Comparison of ENCODE assay signal across 9 mouse cellular contexts in genomic region chr14:25555291-25555781, GRCm38 (mm10).
DNase-seq lines count a peak whose midpoint lies in the region; ATAC-seq and TF ChIP-seq lines count a peak whose summit lies in the region.
"Had no signal": no experiment of that assay in that cellular context is flagged by ENCODE, and none has a peak within 500 bp of the region (broad histone marks: within the 10 kb centered on the region; RNA-seq: fewer than 3 reads in every experiment).

No protein-coding gene starts in this region.

- peak overlapping the region; percentile 48; the same call in 1 of the 2 replicates for H3K9ac ChIP-seq in forebrain, embryonic 14.5 days (ENCODE audit: low read length)
- 0 out of 2 replicates have a peak overlapping the region, but pooled peaks have one; percentile 31 for H3K9ac ChIP-seq in limb, embryonic 14.5 days (ENCODE audit: low read depth, low read length, severe bottlenecking)

- peaks cover 13% of the 10 kb centered on the region; the same call in 1 of the 2 replicates for H3K36me3 ChIP-seq in forebrain, embryonic 14.5 days (ENCODE audit: control insufficient read depth, insufficient read depth, low read length)
- H3K36me3 ChIP-seq in limb, embryonic 14.5 days (ENCODE audit: control insufficient read depth, insufficient read depth, low read length) = peaks cover 36% of the 10 kb centered on the region

- DNase-seq in gastrocnemius, postnatal 25 days = peak; percentile 51
- DNase-seq in gastrocnemius, postnatal 4 days (ENCODE audit: low spot score in 2 of 2) = no peak
- DNase-seq in cerebellum, adult 11 months = peak; percentile 74
- DNase-seq in forebrain, embryonic 14.5 days (ENCODE audit: low spot score) = peak; percentile 67
- peak; percentile 28 for DNase-seq in limb, embryonic 14.5 days (ENCODE audit: low spot score)
- DNase-seq in frontal cortex, postnatal 36 days (ENCODE audit: low spot score in 2 of 2) = no peak
- no peak for DNase-seq in liver

- peak; percentile 24; the same call in 1 of the 2 replicates for ATAC-seq in forebrain, embryonic 14.5 days
- peak; percentile 39; the same call in 1 of the 2 replicates for ATAC-seq in limb, embryonic 14.5 days (ENCODE audit: low FRiP score, low read depth)
- ATAC-seq in megakaryocyte-erythroid progenitor cell, adult 5-6 weeks (replicated peaks; ENCODE audit: low FRiP score, low TSS enrichment, poor library complexity, severe bottlenecking) = no peak

- no peak for TF ChIP-seq POLR2A in limb, embryonic 14.5 days (IDR thresholded peaks at IDR 0.05; ENCODE audit: borderline replicate concordance, extremely low read depth, insufficient read depth, insufficient read length)

- peaks cover 45% of the 10 kb centered on the region for H3K4me1 ChIP-seq in forebrain, embryonic 14.5 days (ENCODE audit: control insufficient read depth, insufficient read depth, low read length)
- peaks cover 43% of the 10 kb centered on the region for H3K4me1 ChIP-seq in limb, embryonic 14.5 days (ENCODE audit: control insufficient read depth, insufficient read depth, low read length)

- no peak overlapping the region for H3K4me3 ChIP-seq in forebrain, embryonic 14.5 days (ENCODE audit: low read depth, low read length)
- H3K4me3 ChIP-seq in limb, embryonic 14.5 days (replicated peaks; ENCODE audit: low read length) = no peak overlapping the region

- H3K4me2 ChIP-seq in forebrain, embryonic 14.5 days (ENCODE audit: low read length) = peak overlapping the region; percentile 10; the same call in 1 of the 2 replicates
- H3K4me2 ChIP-seq in limb, embryonic 14.5 days (replicated peaks; ENCODE audit: low read depth, low read length, severe bottlenecking) = no peak overlapping the region

- WGBS in forebrain, embryonic 14.5 days = 14% methylated on average over 10 of the region's 10 CpGs
- 4% methylated on average over 10 of the region's 10 CpGs for WGBS in limb, embryonic 14.5 days

- peak overlapping the region; percentile 52 for H3K27ac ChIP-seq in forebrain, embryonic 14.5 days (ENCODE audit: low read depth, low read length)
- H3K27ac ChIP-seq in limb, embryonic 14.5 days (replicated peaks; ENCODE audit: low read depth, low read length) = peak overlapping the region; percentile 50; the same call in 1 of the 2 replicates
- H3K27ac ChIP-seq: macrophage had no signal

- no peaks in the 10 kb centered on the region for H3K9me3 ChIP-seq in forebrain, embryonic 14.5 days (replicated peaks; ENCODE audit: control insufficient read depth, low read length)
- H3K9me3 ChIP-seq in limb, embryonic 14.5 days (ENCODE audit: control insufficient read depth, low read length) = no peaks in the 10 kb centered on the region

- no peaks in the 10 kb centered on the region for H3K27me3 ChIP-seq in forebrain, embryonic 14.5 days (replicated peaks; ENCODE audit: control insufficient read depth, insufficient read depth, low read length)
- no peaks in the 10 kb centered on the region for H3K27me3 ChIP-seq in limb, embryonic 14.5 days (ENCODE audit: control insufficient read depth, insufficient read depth, low read length)

Comparison
In these comparisons a context has a peak if more than half of its experiments do, and no peak if none do; other contexts are left out.
1. DNase-seq: peak in gastrocnemius, postnatal 25 days (single experiment), cerebellum, adult 11 months (single experiment), forebrain, embryonic 14.5 days (single experiment) and limb, embryonic 14.5 days (single experiment); none in gastrocnemius, postnatal 4 days (0 of 2), frontal cortex, postnatal 36 days (0 of 2) and liver (single experiment).